Mouse (Mus musculus) limb, embryonic 10.5 days (tissue): Measurements from ENCODE around the gene Zmynd15. TPM values are rescaled to one million over a fixed set of nuclear protein-coding genes. Genes with fewer than 3 reads are reported as not detected.

ENCODE experiments used
- DNase-seq: peaks from one replicate; pipeline ENCODE4 v3.0.0-alpha.2; 2017; ENCODE audit warnings: low spot score
- H3K27ac ChIP-seq: fragments of 300-500 bp; sonication (generic); 2 replicates; pipeline ENCODE4 v1.5.1; 2016; ENCODE audit warnings: mild to moderate bottlenecking
- H3K27me3 ChIP-seq: fragments of 300-500 bp; sonication (generic); 2 replicates; pipeline ENCODE4 v1.6.1; 2016; ENCODE audit warnings: low read depth, mild to moderate bottlenecking; ENCODE audit not compliant: poor library complexity, severe bottlenecking
- H3K36me3 ChIP-seq: fragments of 300-500 bp; sonication (generic); 2 replicates; pipeline ENCODE4 v1.6.1; 2016; ENCODE audit warnings: mild to moderate bottlenecking, moderate library complexity
- H3K4me1 ChIP-seq: fragments of 300-500 bp; sonication (generic); 2 replicates; pipeline ENCODE4 v1.6.1; 2016
- H3K4me3 ChIP-seq: fragments of 300-500 bp; sonication (generic); 2 replicates; pipeline ENCODE4 v1.5.1; 2016; ENCODE audit warnings: mild to moderate bottlenecking, moderate library complexity
- H3K9me3 ChIP-seq: fragments of 300-500 bp; sonication (generic); replicated peaks from 2 replicates; pipeline ENCODE4 v1.6.1; 2016; ENCODE audit warnings: mild to moderate bottlenecking
- WGBS: fragments of 180-500 bp; shearing (Covaris S2); methylation state at CpG from one replicate; pipeline ENCODE4 v1.1.7; 2016; 5-methylcytosine and 5-hydroxymethylcytosine counted together
- microRNA-seq: library from miRNA; unstranded; fragments of <30 nt; microRNA quantifications from one replicate; pipeline ENCODE4, GENCODE M21; 2017
- polyA plus RNA-seq: library from polyadenylated mRNA; unstranded; fragments of >200 nt; fragmentation: Nextera tagmentation; extraction: Ambion mirVana; gene quantifications from 2 replicates; pipeline ENCODE4 v1.2.1, GENCODE M21; 2016

Zmynd15 gene
- polyA plus RNA-seq, 1 experiment from 2014 or later = 0.09 TPM

GRCm38 (mm10) chr11:70514288-70514687 lies 55.1 kb downstream of the Zmynd15 start, which contains the start of gene Vmo1:
Gene Vmo1 (minus strand): TSS chr11:70514616.
- 92% methylated on average over 7 of the region's 7 CpGs for WGBS
- Histone ChIP-seq H3K9me3 (no peaks in the 10 kb centered on the region), H3K27ac (no peak within 1 kb of the TSS), H3K27me3 (peaks cover 15% of the 10 kb centered on the region), H3K36me3 (no peaks in the 10 kb centered on the region), H3K4me1 (peaks cover 19% of the 10 kb centered on the region), H3K4me3 (no peak within 1 kb of the TSS)
- no peak for DNase-seq

Small RNA genes lying within 50 kb of the gene (microRNA-seq; reads per million reads assigned to microRNA genes)
- not detected for gene Mir7115

Other genes starting within 250 kb of the Zmynd15 start
- gene Slc16a11, start 246.7 kb upstream of the Zmynd15 start, polyA plus RNA-seq = 0.84 and 1.6 TPM in 2 replicates
- gene Slc16a13, start 238.4 kb upstream of the Zmynd15 start, polyA plus RNA-seq = 11.6 and 16.3 TPM in 2 replicates
- gene Bcl6b, start 229.6 kb upstream of the Zmynd15 start, polyA plus RNA-seq = 5.6 and 7.5 TPM in 2 replicates
- gene 0610010K14Rik, start 221.5 kb upstream of the Zmynd15 start, polyA plus RNA-seq = 220 and 235 TPM in 2 replicates
- gene Gm21988, start 219.6 kb upstream of the Zmynd15 start, polyA plus RNA-seq = 9.7 TPM in 2 replicates
- gene Rnasek, start 219.6 kb upstream of the Zmynd15 start, polyA plus RNA-seq = 84.7 and 93.5 TPM in 2 replicates
- gene Alox12, start 204.1 kb upstream of the Zmynd15 start, polyA plus RNA-seq = 2.0 and 2.9 TPM in 2 replicates
- gene Alox12e, start 136.8 kb upstream of the Zmynd15 start, polyA plus RNA-seq = 0.06 TPM in 1 of 2 replicates, not detected in the other
- not detected in 2 replicates for gene Alox15, start 107.4 kb upstream of the Zmynd15 start, polyA plus RNA-seq
- 63.0 and 65.1 TPM in 2 replicates for gene Pelp1, start 49.4 kb upstream of the Zmynd15 start, polyA plus RNA-seq
- 24.6 and 25.5 TPM in 2 replicates for gene Arrb2, start 26.8 kb upstream of the Zmynd15 start, polyA plus RNA-seq
- 48.4 and 51.5 TPM in 2 replicates for gene Med11, start 7.5 kb upstream of the Zmynd15 start, polyA plus RNA-seq
- gene Cxcl16, start 551 bp downstream of the Zmynd15 start, polyA plus RNA-seq = 0.49 TPM in 2 replicates
- gene Tm4sf5, start 45.8 kb downstream of the Zmynd15 start, polyA plus RNA-seq = 0.98 and 1.2 TPM in 2 replicates
- 0.30 TPM in 1 of 2 replicates, not detected in the other for gene Vmo1, start 55.2 kb downstream of the Zmynd15 start, polyA plus RNA-seq
- gene Gltpd2, start 59.8 kb downstream of the Zmynd15 start, polyA plus RNA-seq = 0.16 and 0.19 TPM in 2 replicates
- gene Psmb6, start 65.9 kb downstream of the Zmynd15 start, polyA plus RNA-seq = 1,140 and 1,215 TPM in 2 replicates
- not detected in 2 replicates for gene Gm40193, start 73.5 kb downstream of the Zmynd15 start, polyA plus RNA-seq
- gene Pld2, start 80.6 kb downstream of the Zmynd15 start, polyA plus RNA-seq = 1.4 and 2.0 TPM in 2 replicates
- 15.1 and 17.2 TPM in 2 replicates for gene Mink1, start 103.4 kb downstream of the Zmynd15 start, polyA plus RNA-seq
- not detected in 2 replicates for gene 4930544D05Rik, start 156.4 kb downstream of the Zmynd15 start, polyA plus RNA-seq
- gene Chrne, start 159.8 kb downstream of the Zmynd15 start, polyA plus RNA-seq = not detected in 2 replicates
- gene Gp1ba, start 179.7 kb downstream of the Zmynd15 start, polyA plus RNA-seq = 0.18 and 0.75 TPM in 2 replicates
- 85.0 and 104 TPM in 2 replicates for gene Rnf167, start 187.8 kb downstream of the Zmynd15 start, polyA plus RNA-seq
- 136 and 160 TPM in 2 replicates for gene Slc25a11, start 188.0 kb downstream of the Zmynd15 start, polyA plus RNA-seq
- 2,132 and 2,568 TPM in 2 replicates for gene Pfn1, start 195.2 kb downstream of the Zmynd15 start, polyA plus RNA-seq
- gene Eno3, start 197.8 kb downstream of the Zmynd15 start, polyA plus RNA-seq = 67.8 and 75.6 TPM in 2 replicates
- 182 and 196 TPM in 2 replicates for gene Spag7, start 210.0 kb downstream of the Zmynd15 start, polyA plus RNA-seq
- 8.9 and 11.6 TPM in 2 replicates for gene Camta2, start 228.7 kb downstream of the Zmynd15 start, polyA plus RNA-seq
- gene Inca1, start 240.7 kb downstream of the Zmynd15 start, polyA plus RNA-seq = 1.1 and 1.2 TPM in 2 replicates
- gene Kif1c, start 241.1 kb downstream of the Zmynd15 start, polyA plus RNA-seq = 2.0 and 2.2 TPM in 2 replicates